Mouse (Mus musculus): ENCODE data around the gene Krt81. TPM values are rescaled to one million over a fixed set of nuclear protein-coding genes. Genes with fewer than 3 reads are reported as not detected.

Gene Krt81
- total and polyA plus RNA-seq, 2 experiments: not detected

GRCm38 (mm10) chr15:101493713-101494112, 30.2 kb upstream of the Krt81 start:
- 94% methylated on average over 6 of the region's 6 CpGs for WGBS
- H3K36me3 ChIP-seq (ENCODE audit: control insufficient read depth, insufficient read depth, low read length): no peaks in the 10 kb centered on the region
- no peaks in the 10 kb centered on the region for H3K4me1 ChIP-seq (ENCODE audit: control insufficient read depth, insufficient read depth, low read length)

DNA sequence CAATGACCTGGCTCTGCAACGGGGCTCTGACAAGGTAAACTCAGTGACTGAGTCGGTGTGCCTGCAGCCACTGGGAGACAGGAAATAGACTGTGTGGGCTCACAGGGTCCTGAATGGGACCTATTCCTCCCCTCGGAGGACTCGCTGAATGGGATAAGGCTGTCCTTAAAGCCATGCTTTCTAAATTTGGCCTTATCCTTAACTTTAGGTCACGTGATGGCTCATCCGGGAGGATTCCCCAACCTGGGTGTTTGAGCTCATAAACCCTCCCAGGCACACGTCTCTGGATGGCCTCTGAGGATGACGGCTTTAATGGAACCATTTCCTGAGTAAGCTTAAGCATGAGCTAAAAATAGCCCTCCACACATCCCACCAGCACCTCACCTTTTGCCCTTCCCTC, 29.2 kb upstream of the Krt81 start:
- WGBS: 60% methylated on average over 8 of the region's 8 CpGs
- no peaks in the 10 kb centered on the region for H3K79me2 ChIP-seq (ENCODE audit: control insufficient read depth, insufficient read depth, low read length)
- TF ChIP-seq CTCF (IDR thresholded peaks at IDR 0.05; ENCODE audit: low read depth, low read length): no peak
- no peak for TF ChIP-seq POLR2A (IDR thresholded peaks at IDR 0.05; ENCODE audit: extremely low read depth, insufficient read depth, low read length)
- no peak overlapping the region for H3K9ac ChIP-seq (ENCODE audit: low read depth, low read length)
- no peak overlapping the region for H3K4me3 ChIP-seq (ENCODE audit: insufficient read depth, low read depth, low read length)
- H3K27ac ChIP-seq (replicated peaks; ENCODE audit: insufficient read depth, low read depth, low read length): no peak overlapping the region
- no peaks in the 10 kb centered on the region for H3K27me3 ChIP-seq (ENCODE audit: control insufficient read depth, insufficient read depth, low read length)
- DNase-seq (ENCODE audit: extremely low read depth, low read depth, low spot score): no peak
- H3K36me3 ChIP-seq (ENCODE audit: control insufficient read depth, insufficient read depth, low read length): no peaks in the 10 kb centered on the region
- no peaks in the 10 kb centered on the region for H3K4me1 ChIP-seq (ENCODE audit: control insufficient read depth, insufficient read depth, low read length)

More at GRCm38 (mm10) chr15:101493713-101494112, 30.2 kb upstream of the Krt81 start:
- H3K79me2 ChIP-seq (ENCODE audit: control insufficient read depth, insufficient read depth, low read length): no peaks in the 10 kb centered on the region
- no peaks in the 10 kb centered on the region for H3K27me3 ChIP-seq (ENCODE audit: control insufficient read depth, insufficient read depth, low read length)
- H3K27ac ChIP-seq (replicated peaks; ENCODE audit: insufficient read depth, low read depth, low read length): no peak overlapping the region
- no peak overlapping the region for H3K4me3 ChIP-seq (ENCODE audit: insufficient read depth, low read depth, low read length)
- TF ChIP-seq POLR2A (IDR thresholded peaks at IDR 0.05; ENCODE audit: extremely low read depth, insufficient read depth, low read length): no peak
- TF ChIP-seq CTCF (IDR thresholded peaks at IDR 0.05; ENCODE audit: low read depth, low read length): no peak
- no peak for DNase-seq (ENCODE audit: extremely low read depth, low read depth, low spot score)
- H3K9ac ChIP-seq (ENCODE audit: low read depth, low read length): no peak overlapping the region

DNA sequence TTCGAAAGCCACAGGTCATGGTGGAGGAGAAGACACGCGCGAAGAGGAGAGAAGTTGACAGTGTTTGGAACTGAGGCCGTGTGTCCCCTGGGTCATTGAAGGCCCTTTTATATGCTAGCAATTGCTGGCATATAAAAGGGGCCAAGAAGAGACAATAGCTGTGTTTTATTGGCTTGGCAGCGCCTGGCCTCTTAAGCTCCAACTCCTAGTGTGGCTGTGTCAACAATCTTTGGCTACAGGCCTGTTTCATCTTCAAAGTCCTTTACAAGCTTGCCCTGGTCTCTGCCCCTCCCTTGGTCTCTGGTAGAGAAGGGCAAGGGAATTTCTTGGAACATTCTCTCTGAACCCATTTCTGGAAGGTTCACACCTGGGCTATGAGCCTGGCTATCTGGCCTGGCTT, 27.9 kb upstream of the Krt81 start, which contains the start of gene Krt83:
Krt83 (minus strand) TSS at position 82 of the 400 bp plus-strand sequence.
- WGBS: 85% methylated on average over 6 of the region's 6 CpGs

DNA sequence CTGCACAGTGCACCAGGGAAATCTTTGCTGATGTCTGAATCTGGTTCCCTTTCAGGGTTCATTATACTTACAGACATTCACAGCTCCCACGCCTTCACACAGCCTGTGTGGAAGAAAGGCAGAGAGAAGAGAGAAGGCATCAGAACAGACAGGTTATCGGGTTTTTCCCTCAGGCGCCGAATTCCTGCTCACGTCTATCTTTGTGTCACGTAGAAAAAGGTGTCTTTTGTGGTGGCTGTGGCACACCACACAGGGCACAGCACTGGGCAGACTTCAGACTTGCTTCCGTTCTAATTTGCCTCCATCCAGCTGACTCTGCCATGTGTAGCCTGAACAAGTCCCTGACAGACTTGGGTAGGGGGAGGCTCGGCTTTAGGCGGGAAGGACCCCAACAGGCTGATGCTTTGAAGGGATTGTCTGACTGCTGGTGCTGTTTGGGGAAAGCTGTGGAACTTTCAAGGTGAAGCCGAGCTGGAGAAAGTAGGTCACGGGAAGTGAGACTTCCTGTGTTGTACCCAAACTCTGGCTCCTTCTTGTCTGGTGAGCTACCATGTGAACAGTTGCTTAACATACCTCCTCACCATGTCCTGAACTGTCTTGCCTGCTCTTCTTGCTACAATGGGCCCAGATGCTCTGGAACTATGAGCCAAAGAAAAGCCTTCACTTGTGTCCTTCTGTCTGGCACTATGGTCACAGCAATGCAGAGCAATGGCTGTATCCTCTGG, 22.5 kb upstream of the Krt81 start:
- no peak for DNase-seq (ENCODE audit: extremely low read depth, low read depth, low spot score)
- Histone ChIP-seq H3K27me3 (ENCODE audit: control insufficient read depth, insufficient read depth, low read length) (no peaks in the 10 kb centered on the region), H3K79me2 (ENCODE audit: control insufficient read depth, insufficient read depth, low read length) (no peaks in the 10 kb centered on the region), H3K9ac (ENCODE audit: low read depth, low read length) (no peak overlapping the region), H3K4me1 (ENCODE audit: control insufficient read depth, insufficient read depth, low read length) (no peaks in the 10 kb centered on the region), H3K36me3 (ENCODE audit: control insufficient read depth, insufficient read depth, low read length) (no peaks in the 10 kb centered on the region), H3K4me3 (ENCODE audit: insufficient read depth, low read depth, low read length) (no peak overlapping the region), H3K27ac (replicated peaks; ENCODE audit: insufficient read depth, low read depth, low read length) (no peak overlapping the region)
- TF ChIP-seq CTCF (IDR thresholded peaks at IDR 0.05; ENCODE audit: low read depth, low read length): no peak
- TF ChIP-seq POLR2A (IDR thresholded peaks at IDR 0.05; ENCODE audit: extremely low read depth, insufficient read depth, low read length): no peak
- WGBS: 80% methylated on average over 11 of the region's 11 CpGs

More for the DNA sequence above, 27.9 kb upstream of the Krt81 start, which contains the start of gene Krt83:
- no peak for TF ChIP-seq CTCF (IDR thresholded peaks at IDR 0.05; ENCODE audit: low read depth, low read length)
- TF ChIP-seq POLR2A (IDR thresholded peaks at IDR 0.05; ENCODE audit: extremely low read depth, insufficient read depth, low read length): no peak
- Histone ChIP-seq H3K4me3 (ENCODE audit: insufficient read depth, low read depth, low read length) (no peak within 1 kb of the TSS), H3K27ac (replicated peaks; ENCODE audit: insufficient read depth, low read depth, low read length) (no peak within 1 kb of the TSS), H3K9ac (ENCODE audit: low read depth, low read length) (no peak within 1 kb of the TSS), H3K36me3 (ENCODE audit: control insufficient read depth, insufficient read depth, low read length) (no peaks in the 10 kb centered on the region), H3K27me3 (ENCODE audit: control insufficient read depth, insufficient read depth, low read length) (no peaks in the 10 kb centered on the region), H3K79me2 (ENCODE audit: control insufficient read depth, insufficient read depth, low read length) (no peaks in the 10 kb centered on the region), H3K4me1 (ENCODE audit: control insufficient read depth, insufficient read depth, low read length) (no peaks in the 10 kb centered on the region)
- no peak for DNase-seq (ENCODE audit: extremely low read depth, low read depth, low spot score)

DNA sequence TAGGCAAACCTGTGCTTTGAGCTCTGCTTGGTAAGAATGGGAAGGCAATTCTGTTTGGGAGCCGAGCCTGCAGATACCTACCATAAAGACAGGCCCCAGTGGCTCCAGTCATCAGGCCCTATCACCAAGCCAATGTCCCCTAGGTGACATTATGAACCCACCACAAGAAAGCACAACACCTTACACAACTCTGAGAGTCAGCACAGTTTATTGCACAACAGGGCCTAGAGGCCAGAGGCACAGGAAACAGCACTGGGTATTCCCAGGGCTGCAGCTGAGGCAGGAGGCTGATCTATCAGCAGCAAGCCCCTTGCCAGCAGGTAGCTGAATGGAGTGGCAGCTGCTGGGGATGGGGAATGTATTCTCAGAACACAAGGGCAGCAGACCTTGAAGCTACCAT, 21.4 kb upstream of the Krt81 start:
- no peaks in the 10 kb centered on the region for H3K79me2 ChIP-seq (ENCODE audit: control insufficient read depth, insufficient read depth, low read length)
- no peak overlapping the region for H3K4me3 ChIP-seq (ENCODE audit: insufficient read depth, low read depth, low read length)
- H3K36me3 ChIP-seq (ENCODE audit: control insufficient read depth, insufficient read depth, low read length): no peaks in the 10 kb centered on the region
- DNase-seq (ENCODE audit: extremely low read depth, low read depth, low spot score): no peak
- H3K9ac ChIP-seq (ENCODE audit: low read depth, low read length): no peak overlapping the region
- H3K27me3 ChIP-seq (ENCODE audit: control insufficient read depth, insufficient read depth, low read length): no peaks in the 10 kb centered on the region
- no peak overlapping the region for H3K27ac ChIP-seq (replicated peaks; ENCODE audit: insufficient read depth, low read depth, low read length)
- TF ChIP-seq POLR2A (IDR thresholded peaks at IDR 0.05; ENCODE audit: extremely low read depth, insufficient read depth, low read length) (no peak), CTCF (IDR thresholded peaks at IDR 0.05; ENCODE audit: low read depth, low read length) (no peak)
- no peaks in the 10 kb centered on the region for H3K4me1 ChIP-seq (ENCODE audit: control insufficient read depth, insufficient read depth, low read length)
- WGBS: 82% methylated on average over 1 of the region's 1 CpGs

GRCm38 (mm10) chr15:101483646-101484045, 20.1 kb upstream of the Krt81 start:
- no peak for TF ChIP-seq POLR2A (IDR thresholded peaks at IDR 0.05; ENCODE audit: extremely low read depth, insufficient read depth, low read length)
- no peak for TF ChIP-seq CTCF (IDR thresholded peaks at IDR 0.05; ENCODE audit: low read depth, low read length)
- 92% methylated on average over 1 of the region's 1 CpGs for WGBS

More at GRCm38 (mm10) chr15:101483646-101484045, 20.1 kb upstream of the Krt81 start:
- no peak for DNase-seq (ENCODE audit: extremely low read depth, low read depth, low spot score)
- H3K4me3 ChIP-seq (ENCODE audit: insufficient read depth, low read depth, low read length): no peak overlapping the region
- no peaks in the 10 kb centered on the region for H3K36me3 ChIP-seq (ENCODE audit: control insufficient read depth, insufficient read depth, low read length)
- no peak overlapping the region for H3K9ac ChIP-seq (ENCODE audit: low read depth, low read length)
- peaks cover 3% of the 10 kb centered on the region; the same call in 1 of the 2 replicates for H3K27me3 ChIP-seq (ENCODE audit: control insufficient read depth, insufficient read depth, low read length)
- H3K4me1 ChIP-seq (ENCODE audit: control insufficient read depth, insufficient read depth, low read length): no peaks in the 10 kb centered on the region
- no peaks in the 10 kb centered on the region for H3K79me2 ChIP-seq (ENCODE audit: control insufficient read depth, insufficient read depth, low read length)
- H3K27ac ChIP-seq (replicated peaks; ENCODE audit: insufficient read depth, low read depth, low read length): no peak overlapping the region

Measured in liver, adult 2 months (tissue).